Mouse (Mus musculus) layer of hippocampus, postnatal 10 days (tissue): Measurements from ENCODE around the gene Cbx8. TPM values are rescaled to one million over a fixed set of nuclear protein-coding genes. Genes with fewer than 3 reads are reported as not detected.

ENCODE experiments used
- DNase-seq, 2 experiments: peaks; one replicate each; pipeline ENCODE4 v3.0.0; 2021; ENCODE audit warnings: low spot score in 2 of 2
- long read RNA-seq: library from polyadenylated mRNA; stranded (forward); transcript quantifications from one replicate; pipeline ENCODE4 v2.0.0, GENCODE M21; 2023
- total RNA-seq, 2 experiments: library from RNA; stranded (reverse); gene quantifications; 2 replicates each; pipeline ENCODE4 v1.2.3; 2021

Gene Cbx8
- 10 to 100 TPM; 12.4 to 13.1 TPM for total RNA-seq
- long read RNA-seq, transcript Cbx8-201 (5 exons, 3,580 nt): major isoform, 18 of 23 reads
- long read RNA-seq, partial matches to known transcripts: 0 of 23 reads
- long read RNA-seq, other reads (novel, unspliced or antisense): 4 of 23 reads

GRCm38 (mm10) chr11:119040600-119041324, at the start of gene Cbx8:
Cbx8 (minus strand) TSS chr11:119040969.
- DNase-seq: peak; percentile 99

GRCm38 (mm10) chr11:119090076-119090960, 49.5 kb upstream of the Cbx8 start:
- DNase-seq: peak in 1 of 2 experiments; percentile 41

- no peak for DNase-seq
Measured at GRCm38 (mm10) chr11:119089235-119090075, 48.7 kb upstream of the Cbx8 start.

- peak; percentile 42 to 43 for DNase-seq
Measured at GRCm38 (mm10) chr11:119088391-119089234, 47.8 kb upstream of the Cbx8 start.

- peak in 1 of 2 experiments; percentile 51 for DNase-seq
Measured at GRCm38 (mm10) chr11:119087301-119088082, 46.7 kb upstream of the Cbx8 start.

GRCm38 (mm10) chr11:119086144-119086971, 45.6 kb upstream of the Cbx8 start, which contains the start of gene Cbx4:
Cbx4 (minus strand) TSS chr11:119086221.
- DNase-seq: peak; percentile 84 to 91

- peak; percentile 75 to 83 for DNase-seq
Measured at GRCm38 (mm10) chr11:119085279-119086062, 44.7 kb upstream of the Cbx8 start.

GRCm38 (mm10) chr11:119084446-119085278, 43.9 kb upstream of the Cbx8 start:
- DNase-seq: peak; percentile 64 to 74

- peak in 1 of 2 experiments; percentile 49 for DNase-seq
Measured at GRCm38 (mm10) chr11:119083724-119084445, 43.1 kb upstream of the Cbx8 start.

GRCm38 (mm10) chr11:119082638-119083599, 42.1 kb upstream of the Cbx8 start:
- DNase-seq: no peak

GRCm38 (mm10) chr11:119081839-119082637, 41.3 kb upstream of the Cbx8 start:
- DNase-seq: peak; percentile 65 to 68

- DNase-seq: no peak
Measured at GRCm38 (mm10) chr11:119081148-119081838, 40.5 kb upstream of the Cbx8 start.
